Mouse (Mus musculus) bone marrow, adult 2 months (tissue): ENCODE results near the gene Mapkbp1.

ENCODE experiments used
- CTCF ChIP-seq: fragments of 200-500 bp; IDR thresholded peaks from 2 replicates; pipeline ENCODE4 v1.5.1; 2011; ENCODE audit warnings: low read length, control low read depth; ENCODE audit not compliant: control insufficient read depth, insufficient read depth
- POLR2A ChIP-seq: fragments of 200-500 bp; IDR thresholded peaks from 2 replicates; pipeline ENCODE4 v1.6.1; 2011; ENCODE audit warnings: low read depth, mild to moderate bottlenecking, control low read depth, low read length, borderline replicate concordance; ENCODE audit not compliant: control insufficient read depth

GRCm38 (mm10) chr2:120015882-120016281 is 43.4 kb downstream of the Mapkbp1 start:
- no peak for TF ChIP-seq CTCF
- TF ChIP-seq POLR2A: no peak
